Mouse (Mus musculus): ENCODE measurements at regions not wholly inside any gene's neighbourhood (a gene's known extent, or its start where the extent isn't known, plus 50 kb on each side); places are given as distances from the start of the nearest gene placed in this dataset.

GRCm38 (mm10) chr1:128994655-128995054 is 278.4 kb upstream of the Thsd7b start:
- H3K4me1 ChIP-seq (ENCODE audit: control insufficient read depth in 1 of 2, insufficient read depth in 2 of 2) = peaks cover 4 to 14% of the 10 kb centered on the region in 2 experiments
- H3K9ac ChIP-seq (ENCODE audit: insufficient read depth, low read depth) = no peak overlapping the region
- DNase-seq (ENCODE audit: extremely low read depth) = no peak
- no peaks in the 10 kb centered on the region for H3K79me2 ChIP-seq (replicated peaks; ENCODE audit: control insufficient read depth, extremely low read depth, insufficient read depth, poor library complexity, severe bottlenecking)
- no peaks in the 10 kb centered on the region for H3K36me3 ChIP-seq (replicated peaks in 1 of 2; ENCODE audit: control insufficient read depth in 1 of 2, insufficient read depth in 1 of 2, low read length in 1 of 2)
- TF ChIP-seq GABPA (IDR thresholded peaks at IDR 0.05; ENCODE audit: insufficient replicate concordance, low read depth, low read length) (no peak), RCOR1 (conservative IDR thresholded peaks at IDR 0.05; ENCODE audit: low read depth, low read length) (no peak), MAZ (IDR thresholded peaks at IDR 0.05; ENCODE audit: low read depth, low read length) (no peak), MAFK (IDR thresholded peaks at IDR 0.05; ENCODE audit: insufficient replicate concordance, low read length) (no peak), ETS1 (conservative IDR thresholded peaks at IDR 0.05; ENCODE audit: low read depth, low read length) (no peak), JUN (IDR thresholded peaks at IDR 0.05; ENCODE audit: insufficient read depth, low read depth, low read length) (no peak)
- no peaks in the 10 kb centered on the region for H3K9me3 ChIP-seq (replicated peaks; ENCODE audit: low read length)
- in situ Hi-C loops (cut with MboI; ENCODE audit: low pct_ligation_motif_present, low pct_unique_long_range_greater_than_20kb, low sequenced_read_pairs) (no loop called here), dilution Hi-C loops (cut with MboI; ENCODE audit: extremely low pct_ligation_motif_present, extremely low pct_unique_long_range_greater_than_20kb, low sequenced_read_pairs) (no loop called here)
- H3K4me3 ChIP-seq (replicated peaks in 1 of 3; ENCODE audit: low read depth in 2 of 3, low read length in 2 of 3, poor library complexity in 1 of 3) = no peak overlapping the region
- H3K27me3 ChIP-seq (replicated peaks) = no peaks in the 10 kb centered on the region
- no peak overlapping the region for H3K27ac ChIP-seq (ENCODE audit: insufficient read depth, low read depth)
- no peak overlapping the region for H3K4me2 ChIP-seq (ENCODE audit: insufficient read depth, low read depth, poor library complexity, severe bottlenecking)

- Histone ChIP-seq H3K4me1 (ENCODE audit: control insufficient read depth in 1 of 2, insufficient read depth in 2 of 2) (peaks cover 0 to under 1% of the 10 kb centered on the region in 2 experiments; a peak in 1 of 4 replicates), H3K36me3 (replicated peaks in 1 of 2; ENCODE audit: control insufficient read depth in 1 of 2, insufficient read depth in 1 of 2, low read length in 1 of 2) (no peaks in the 10 kb centered on the region), H3K4me2 (ENCODE audit: insufficient read depth, low read depth, poor library complexity, severe bottlenecking) (no peak overlapping the region), H3K4me3 (replicated peaks in 1 of 3; ENCODE audit: low read depth in 2 of 3, low read length in 2 of 3, poor library complexity in 1 of 3) (no peak overlapping the region), H3K9me3 (replicated peaks; ENCODE audit: low read length) (no peaks in the 10 kb centered on the region), H3K27me3 (replicated peaks) (no peaks in the 10 kb centered on the region), H3K27ac (ENCODE audit: insufficient read depth, low read depth) (no peak overlapping the region), H3K79me2 (replicated peaks; ENCODE audit: control insufficient read depth, extremely low read depth, insufficient read depth, poor library complexity, severe bottlenecking) (no peaks in the 10 kb centered on the region), H3K9ac (ENCODE audit: insufficient read depth, low read depth) (no peak overlapping the region)
- in situ Hi-C loops (cut with MboI; ENCODE audit: low pct_ligation_motif_present, low pct_unique_long_range_greater_than_20kb, low sequenced_read_pairs) (no loop called here), dilution Hi-C loops (cut with MboI; ENCODE audit: extremely low pct_ligation_motif_present, extremely low pct_unique_long_range_greater_than_20kb, low sequenced_read_pairs) (no loop called here)
- no peak for DNase-seq (ENCODE audit: extremely low read depth)
- no peak for TF ChIP-seq JUND (conservative IDR thresholded peaks at IDR 0.05; ENCODE audit: low read depth, low read length)
- TF ChIP-seq MAFK (IDR thresholded peaks at IDR 0.05; ENCODE audit: insufficient replicate concordance, low read length) = no peak
- TF ChIP-seq CHD2 (IDR thresholded peaks at IDR 0.05; ENCODE audit: low read length) = no peak
- no peak for TF ChIP-seq CTCF (conservative IDR thresholded peaks at IDR 0.05 in 1 of 2, IDR thresholded peaks at IDR 0.05 in 1 of 2; ENCODE audit: low read depth in 2 of 2, low read length in 2 of 2)
- TF ChIP-seq NRF1 (IDR thresholded peaks at IDR 0.05; ENCODE audit: low read depth, low read length) = no peak
- no peak for TF ChIP-seq RAD21 (IDR thresholded peaks at IDR 0.05; ENCODE audit: low read depth, low read length)
Observed at GRCm38 (mm10) chr1:128983411-128983810, 289.7 kb upstream of the Thsd7b start.

- no peak for DNase-seq (ENCODE audit: extremely low read depth)
- Histone ChIP-seq H3K27ac (ENCODE audit: insufficient read depth, low read depth) (no peak overlapping the region), H3K9ac (ENCODE audit: insufficient read depth, low read depth) (no peak overlapping the region), H3K4me1 (ENCODE audit: control insufficient read depth in 1 of 2, insufficient read depth in 2 of 2) (peaks cover 0 to 8% of the 10 kb centered on the region in 2 experiments; a peak in 2 of 4 replicates), H3K79me2 (replicated peaks; ENCODE audit: control insufficient read depth, extremely low read depth, insufficient read depth, poor library complexity, severe bottlenecking) (no peaks in the 10 kb centered on the region), H3K27me3 (replicated peaks) (no peaks in the 10 kb centered on the region), H3K4me2 (ENCODE audit: insufficient read depth, low read depth, poor library complexity, severe bottlenecking) (no peak overlapping the region), H3K4me3 (replicated peaks in 1 of 3; ENCODE audit: low read depth in 2 of 3, low read length in 2 of 3, poor library complexity in 1 of 3) (no peak overlapping the region), H3K9me3 (replicated peaks; ENCODE audit: low read length) (no peaks in the 10 kb centered on the region), H3K36me3 (replicated peaks in 1 of 2; ENCODE audit: control insufficient read depth in 1 of 2, insufficient read depth in 1 of 2, low read length in 1 of 2) (no peaks in the 10 kb centered on the region)
- dilution Hi-C loops (cut with MboI; ENCODE audit: extremely low pct_ligation_motif_present, extremely low pct_unique_long_range_greater_than_20kb, low sequenced_read_pairs) = no loop called here
- TF ChIP-seq NELFE (IDR thresholded peaks at IDR 0.05; ENCODE audit: low read depth, low read length) = no peak
- TF ChIP-seq UBTF (IDR thresholded peaks at IDR 0.05; ENCODE audit: low read depth, low read length) = no peak
- no peak for TF ChIP-seq ZNF384 (IDR thresholded peaks at IDR 0.05; ENCODE audit: low read depth, low read length)
- TF ChIP-seq SIN3A (IDR thresholded peaks at IDR 0.05; ENCODE audit: low read length) = no peak
- TF ChIP-seq TCF12 (IDR thresholded peaks at IDR 0.05; ENCODE audit: low read depth, low read length) = no peak
- TF ChIP-seq MAX (IDR thresholded peaks at IDR 0.05; ENCODE audit: low read length) = no peak
- no peak for TF ChIP-seq E2F4 (IDR thresholded peaks at IDR 0.05; ENCODE audit: insufficient replicate concordance, low read depth, low read length)
- no peak for TF ChIP-seq POLR2AphosphoS2 (IDR thresholded peaks at IDR 0.05; ENCODE audit: low read depth, low read length)
- TF ChIP-seq MAFK (IDR thresholded peaks at IDR 0.05; ENCODE audit: insufficient replicate concordance, low read length) = no peak
- no peak for TF ChIP-seq ZMIZ1 (IDR thresholded peaks at IDR 0.05; ENCODE audit: low read depth, low read length)
- no peak for TF ChIP-seq POLR2A (IDR thresholded peaks at IDR 0.05; ENCODE audit: low read depth, low read length)
- TF ChIP-seq CHD1 (IDR thresholded peaks at IDR 0.05; ENCODE audit: low read depth, low read length) = no peak
- TF ChIP-seq EP300 (IDR thresholded peaks at IDR 0.05; ENCODE audit: low read length) = no peak
- TF ChIP-seq RAD21 (IDR thresholded peaks at IDR 0.05; ENCODE audit: low read depth, low read length) = no peak
- in situ Hi-C loops (cut with MboI; ENCODE audit: low pct_ligation_motif_present, low pct_unique_long_range_greater_than_20kb, low sequenced_read_pairs) = no loop called here
Observed at GRCm38 (mm10) chr1:128975586-128975985, 297.5 kb upstream of the Thsd7b start.

Data from CH12.LX (cell line).